Mouse (Mus musculus) heart, postnatal 10 days (tissue): ENCODE measurements around the gene Xpnpep1. TPM values are rescaled to one million over a fixed set of nuclear protein-coding genes. Genes with fewer than 3 reads are reported as not detected.

Experiments
- DNase-seq, 2 experiments: peaks; one replicate each; pipeline ENCODE4 v3.0.0; 2021
- intact Hi-C: fragments of 180-260 bp; cut with DNase I; formaldehyde crosslinking; loops from one replicate; pipeline ENCODE4 v1.15.1; 2025
- total RNA-seq, 2 experiments: library from RNA; stranded (reverse); gene quantifications; 2 replicates each; pipeline ENCODE4 v1.2.3; 2021

The Xpnpep1 gene
- total RNA-seq = 100 to 1,000 TPM; 124 to 125 TPM

DNA sequence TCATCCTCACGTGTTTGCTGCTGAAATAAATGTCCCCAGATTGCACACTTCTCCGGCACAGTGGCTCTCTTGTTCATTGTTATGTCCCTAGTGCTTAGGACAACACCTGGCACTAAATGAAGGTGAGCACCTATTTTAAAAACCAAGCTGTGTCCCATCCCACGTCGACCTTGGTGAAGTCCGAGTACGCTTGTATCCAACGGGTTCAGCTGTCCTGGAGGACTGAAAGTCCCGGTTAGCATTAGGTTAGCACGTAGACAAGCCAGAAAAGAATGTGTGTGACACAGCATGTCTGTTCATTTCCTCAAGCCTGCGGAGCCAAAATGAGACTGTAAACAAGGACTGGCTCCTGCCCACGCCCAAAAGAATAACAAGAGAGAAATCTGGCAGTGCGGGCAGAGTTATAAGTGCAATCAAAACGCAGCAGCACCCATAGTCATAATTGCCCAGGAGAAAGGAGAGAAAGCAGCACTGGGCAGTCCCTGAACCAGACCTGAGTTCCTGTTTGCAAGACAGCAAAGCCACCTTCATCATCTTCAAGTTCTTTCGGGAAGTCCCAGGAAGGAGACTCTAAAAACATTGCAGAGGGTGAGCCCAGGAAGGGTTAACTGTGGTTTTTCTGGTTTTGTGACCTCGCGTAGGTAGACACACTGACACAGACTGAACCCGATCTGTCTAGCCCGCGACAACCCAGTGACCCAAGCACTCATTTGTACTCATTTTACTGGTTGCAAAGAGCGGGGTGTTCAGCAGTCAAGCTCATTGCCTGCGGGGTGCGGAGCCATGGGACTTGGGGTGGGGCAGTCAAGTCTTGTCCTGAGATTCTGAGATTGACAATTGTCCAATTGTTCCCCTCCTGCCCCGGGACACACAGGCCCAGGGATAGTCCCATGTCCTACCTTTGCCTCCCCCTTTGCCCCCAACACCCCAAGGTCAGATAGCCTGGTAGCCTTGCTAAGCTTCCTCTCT, at the start of gene Xpnpep1:
Gene Xpnpep1, minus strand, starts transcription at position 51 of the 969 bp plus-strand sequence.
- intact Hi-C loops = no loop called here
- DNase-seq = no peak

DNA sequence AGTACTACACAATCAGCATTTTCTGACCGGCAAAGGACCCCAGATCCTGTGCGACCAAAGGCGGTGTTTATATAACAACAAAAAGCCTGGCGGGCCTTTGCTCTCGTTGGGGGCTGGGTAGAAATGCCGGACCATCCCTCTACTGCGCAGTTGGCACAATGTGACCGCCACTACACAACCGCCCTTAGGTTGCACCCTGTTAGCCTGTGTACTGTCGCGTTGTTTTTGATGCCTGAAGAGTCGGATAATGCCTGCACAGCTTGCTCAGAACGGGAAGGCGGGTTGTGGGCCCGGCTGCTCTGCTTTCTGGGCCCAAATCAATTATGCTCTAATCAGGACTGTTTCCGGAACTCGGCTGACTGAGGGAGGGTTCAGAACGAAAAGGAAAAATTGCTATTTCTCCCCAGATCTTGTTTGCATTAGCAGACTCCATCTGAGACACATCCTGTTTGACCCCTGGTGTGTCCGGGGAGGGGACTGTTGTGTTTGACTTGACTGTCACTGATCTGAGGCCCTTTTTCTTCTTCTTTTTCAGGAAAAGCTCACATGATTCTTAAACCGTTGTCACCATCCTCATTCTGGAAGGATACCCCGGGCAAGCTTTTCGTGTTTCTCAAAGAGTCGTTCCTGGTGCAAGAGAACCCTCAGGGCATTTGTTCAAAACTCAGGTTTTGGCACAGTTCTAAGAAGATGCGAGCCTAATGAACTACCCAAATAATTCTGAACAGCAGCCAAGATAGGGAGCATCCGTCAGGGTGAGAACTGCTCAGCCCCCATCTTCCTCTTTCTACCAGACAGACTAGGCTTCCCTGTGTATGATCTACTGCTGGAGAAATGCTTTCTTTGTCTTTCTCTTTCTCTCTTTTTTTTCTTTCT, 47.5 kb upstream of the Xpnpep1 start:
- peak; percentile 52 to 58 for DNase-seq
- intact Hi-C loops = no loop called here

DNA sequence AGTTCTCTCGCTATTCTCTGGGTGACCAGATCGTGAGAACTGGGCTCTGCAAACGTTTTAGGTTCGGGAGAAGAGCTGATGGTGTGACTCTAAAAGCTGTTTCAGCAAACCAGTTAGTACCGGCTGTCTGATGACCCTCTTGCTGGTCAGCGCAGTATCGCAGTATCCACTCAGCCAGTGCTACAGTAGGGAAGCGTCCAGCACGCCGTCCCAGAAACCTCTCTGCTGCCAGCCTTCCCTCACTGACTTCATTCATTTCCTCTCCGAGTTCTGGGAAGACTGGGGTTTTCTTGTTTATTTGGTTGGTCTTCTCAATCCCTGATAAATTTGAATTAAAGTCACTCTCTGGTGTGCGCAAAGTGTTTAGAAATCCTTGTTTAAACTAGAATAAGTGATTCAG, 46.8 kb upstream of the Xpnpep1 start:
- intact Hi-C loops = no loop called here
- peak in 1 of 2 experiments; percentile 63 for DNase-seq

DNA sequence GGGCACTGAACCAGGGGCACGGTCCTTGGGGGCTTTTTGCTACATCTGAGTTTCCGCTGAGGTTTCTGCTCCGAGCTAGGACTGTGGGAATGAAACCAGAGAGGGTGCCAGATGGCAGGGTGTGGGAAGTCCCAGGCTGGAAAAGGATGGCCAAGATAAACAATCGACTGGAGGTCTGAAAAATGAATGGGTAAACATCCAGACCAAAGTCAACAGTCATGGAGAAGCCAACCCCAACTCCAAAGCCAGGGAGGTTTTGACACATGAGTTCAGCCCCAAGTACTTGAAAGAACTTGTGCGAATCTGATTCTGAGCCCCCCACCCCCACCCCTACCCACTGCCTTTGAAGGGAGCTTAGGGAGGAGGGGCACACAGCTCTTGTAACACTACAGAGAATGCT, 44.7 kb upstream of the Xpnpep1 start:
- peak; percentile 62 to 67 for DNase-seq

DNA sequence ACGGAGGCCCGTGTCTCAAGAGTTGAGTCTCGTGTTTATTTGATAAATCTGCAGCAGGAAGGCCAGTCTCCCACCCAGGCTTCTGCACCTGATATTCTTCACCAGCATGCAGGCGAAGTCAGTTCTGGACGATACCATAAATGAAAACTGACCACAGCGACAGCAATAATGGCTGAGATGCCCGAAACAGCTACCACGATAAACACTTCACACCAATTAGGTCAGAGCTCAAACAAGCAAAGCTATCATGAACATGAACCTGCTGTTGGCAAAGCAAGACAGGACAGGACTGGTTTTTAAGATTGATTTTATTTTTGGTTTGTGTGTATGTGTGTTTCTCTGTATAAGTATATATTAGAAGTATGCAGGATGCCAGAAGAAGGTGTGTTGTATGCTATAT, 42.8 kb upstream of the Xpnpep1 start:
- intact Hi-C loops = no loop called here
- no peak for DNase-seq

More for the DNA sequence above, 44.7 kb upstream of the Xpnpep1 start:
- intact Hi-C loops = no loop called here

DNA sequence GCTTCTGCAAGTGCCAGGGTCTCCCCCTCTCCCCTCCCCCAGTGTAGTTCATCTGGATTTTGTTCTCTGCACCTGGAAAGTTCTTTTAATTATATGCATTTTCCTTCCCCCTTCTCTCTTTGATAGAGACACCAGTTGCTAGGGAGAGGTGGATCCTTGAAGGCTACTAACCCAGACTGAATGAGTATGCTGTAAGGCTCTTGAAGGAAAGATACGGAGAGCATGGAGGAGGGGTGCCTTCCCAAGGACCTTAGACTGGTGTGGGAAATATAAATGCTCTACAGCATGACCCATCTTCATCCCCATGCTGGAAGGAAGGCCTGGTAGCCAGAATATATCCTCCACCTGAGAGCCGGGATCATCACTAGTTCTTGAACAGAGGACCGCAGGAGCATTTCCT, 41.3 kb upstream of the Xpnpep1 start:
- intact Hi-C loops = no loop called here
- DNase-seq = no peak

DNA sequence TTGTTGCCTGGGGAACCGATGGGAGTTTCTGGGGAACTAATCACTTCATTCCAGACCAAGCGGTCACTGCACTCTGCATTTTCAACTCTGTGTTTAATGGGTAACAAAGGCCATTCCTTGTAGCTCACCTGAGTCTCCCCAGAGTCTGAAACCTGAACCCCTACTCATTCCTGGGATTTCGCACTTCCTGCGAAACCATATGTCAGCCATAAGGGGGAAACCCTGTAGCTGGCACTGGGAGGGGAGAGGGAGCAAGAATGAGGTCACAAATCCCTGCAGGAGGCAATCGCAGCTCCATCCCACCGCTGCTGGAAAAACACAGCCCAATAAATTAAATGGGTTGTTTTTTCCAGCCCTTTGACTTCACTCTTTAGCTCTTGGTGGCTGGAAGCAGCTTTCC, 40.9 kb upstream of the Xpnpep1 start:
- intact Hi-C loops = no loop called here

DNA sequence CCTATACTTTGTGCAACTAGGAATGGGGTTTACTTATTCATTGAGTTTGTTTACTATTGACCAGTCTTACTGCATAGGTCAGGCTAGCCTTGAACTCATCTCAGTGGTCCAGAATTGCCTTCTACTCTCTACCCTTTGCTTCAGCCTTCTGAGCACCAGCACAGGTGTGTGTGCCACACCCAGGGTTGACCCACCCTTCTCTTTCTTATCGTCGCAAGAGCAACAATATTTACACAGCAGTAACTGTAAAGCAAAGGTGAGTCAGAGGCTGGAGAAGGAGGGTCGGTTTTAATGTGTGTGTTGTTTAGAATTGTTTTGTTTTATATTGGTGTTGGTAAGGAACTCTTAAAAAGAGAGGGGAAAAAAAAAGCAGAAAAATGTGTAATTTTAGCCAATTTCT, 40.5 kb upstream of the Xpnpep1 start:
- DNase-seq = no peak
- intact Hi-C loops = no loop called here

More for the DNA sequence above, 40.9 kb upstream of the Xpnpep1 start:
- DNase-seq = no peak

DNA sequence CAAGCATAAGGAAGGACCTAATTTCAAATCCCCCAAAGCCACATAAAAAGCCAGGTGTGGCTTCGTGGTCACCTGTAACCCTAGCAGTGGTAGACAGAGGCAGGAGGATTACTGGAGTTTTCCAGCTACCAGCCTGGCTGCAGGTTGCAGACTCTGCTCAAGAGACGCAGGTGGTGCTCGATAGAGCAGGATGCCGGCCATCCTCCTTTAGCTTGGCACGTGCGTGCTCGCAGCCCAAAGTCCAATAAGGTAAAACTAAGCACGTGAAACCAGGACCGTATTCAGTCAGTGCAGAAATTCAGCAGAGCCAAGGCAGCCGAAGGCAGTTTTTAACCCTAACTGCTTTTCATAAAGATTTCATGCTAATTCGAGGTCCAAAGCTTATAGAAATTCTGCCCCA, 40.0 kb upstream of the Xpnpep1 start:
- intact Hi-C loops = no loop called here
- DNase-seq = no peak

DNA sequence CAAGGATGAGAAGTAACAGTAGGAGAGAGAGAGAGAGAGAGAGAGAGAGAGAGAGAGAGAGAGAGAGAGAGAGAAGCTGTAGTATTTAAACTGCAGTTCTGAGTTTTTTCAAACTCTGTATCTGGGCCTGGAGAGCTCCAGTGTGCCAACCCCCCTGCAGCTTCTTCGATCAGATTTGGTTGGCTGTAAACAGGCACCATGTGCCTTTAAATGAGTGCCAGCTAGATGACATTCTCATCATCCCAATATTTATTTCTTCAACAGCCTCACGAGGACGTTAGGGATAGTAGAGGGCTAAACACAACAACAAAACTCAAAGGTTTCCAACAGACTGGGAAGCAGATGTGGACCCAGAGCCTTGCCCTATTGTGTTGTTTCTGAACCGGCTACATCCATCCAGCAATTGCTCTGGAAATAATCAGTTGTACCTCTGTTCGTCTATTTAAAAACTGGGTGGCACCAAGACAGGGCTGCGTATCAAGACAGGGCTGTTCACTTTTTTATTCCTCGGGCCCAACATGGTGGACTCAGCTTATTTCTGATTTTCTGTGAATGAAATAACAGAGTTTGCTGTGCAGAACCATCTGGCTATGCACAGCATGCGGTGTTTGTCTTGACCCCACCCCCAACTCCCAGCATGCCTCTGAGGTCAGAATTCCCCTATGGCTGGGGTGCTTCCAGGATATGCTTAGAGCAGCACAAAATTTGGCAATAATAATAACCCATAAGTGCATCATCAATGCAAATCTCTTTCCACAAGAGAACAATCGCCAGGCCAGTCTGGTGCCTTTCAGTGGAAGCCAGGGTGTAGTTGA, 38.5 kb upstream of the Xpnpep1 start:
- intact Hi-C loops = no loop called here

DNA sequence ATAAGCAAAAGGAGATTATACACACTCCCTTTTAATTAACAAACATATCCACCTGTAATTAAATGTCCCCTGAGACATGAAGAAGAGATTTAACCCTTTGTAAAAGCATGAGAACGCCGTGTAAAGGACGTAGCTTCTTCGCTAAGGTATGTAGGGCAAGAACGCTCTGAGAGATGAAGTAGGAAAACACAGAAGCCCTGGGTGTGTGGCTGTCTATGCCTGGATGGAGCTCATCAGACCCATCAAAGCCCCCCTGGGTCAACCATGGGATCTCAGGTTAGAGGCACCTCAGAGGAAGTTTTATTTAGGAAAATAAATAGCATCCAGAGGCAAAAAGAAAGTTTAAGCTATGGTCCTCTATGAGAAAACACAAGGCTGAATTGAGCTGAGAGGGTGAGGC, 37.3 kb upstream of the Xpnpep1 start:
- intact Hi-C loops = no loop called here
- DNase-seq = no peak

More for the DNA sequence above, 38.5 kb upstream of the Xpnpep1 start:
- no peak for DNase-seq

DNA sequence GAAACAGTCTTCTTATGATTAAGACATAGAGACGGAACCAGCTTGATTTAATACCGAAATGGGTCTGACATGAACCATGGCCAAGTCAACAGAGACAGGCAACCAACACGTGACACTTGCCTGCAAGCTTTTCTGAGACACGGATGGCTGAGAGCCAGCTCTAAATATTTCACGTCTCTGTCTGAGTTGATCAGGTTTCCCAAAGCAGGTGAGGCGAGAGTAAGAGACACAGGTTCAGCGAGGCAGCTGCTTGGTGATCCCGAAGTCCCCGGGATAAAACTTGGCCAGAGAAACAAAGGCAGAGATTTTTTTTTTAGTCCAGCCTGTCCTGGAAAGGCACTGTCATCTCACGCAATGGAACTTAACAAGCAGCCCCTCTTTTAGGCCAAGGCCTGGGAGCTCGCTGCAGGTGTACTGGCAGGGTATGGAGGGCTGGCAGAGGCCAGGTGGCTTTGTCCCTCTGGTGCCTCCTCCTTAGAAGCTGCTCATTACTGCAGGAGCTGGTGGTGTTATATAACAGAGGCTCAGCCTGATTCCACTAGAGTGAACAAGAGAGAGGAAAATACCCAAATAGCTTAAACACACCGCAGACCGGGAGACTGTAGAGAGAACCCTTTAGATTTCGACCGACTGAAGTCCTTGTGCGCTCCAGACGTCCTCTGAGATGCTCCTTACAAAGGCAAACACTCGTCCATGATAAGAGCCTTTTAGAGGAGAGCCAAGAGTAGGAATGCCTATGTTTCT, 36.4 kb upstream of the Xpnpep1 start:
- peak; percentile 46 for DNase-seq
- intact Hi-C loops = no loop called here

DNA sequence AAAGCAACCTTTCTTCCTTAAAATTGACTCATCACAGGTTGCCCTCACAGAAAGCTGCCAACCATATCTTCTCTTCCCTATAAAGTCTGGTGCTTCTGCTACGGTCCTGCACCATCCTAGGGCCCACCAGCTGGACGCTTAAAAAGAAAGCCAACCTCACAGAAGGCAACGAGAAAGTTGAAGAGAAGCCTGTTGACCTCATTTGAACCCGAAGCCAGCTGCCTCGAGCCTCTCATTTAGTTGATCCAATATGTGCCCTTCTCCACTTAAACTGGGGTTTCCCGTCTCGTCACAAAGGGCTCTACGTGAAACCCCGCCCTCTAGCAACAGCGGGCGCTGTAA, 35.9 kb upstream of the Xpnpep1 start:
- DNase-seq = no peak

DNA sequence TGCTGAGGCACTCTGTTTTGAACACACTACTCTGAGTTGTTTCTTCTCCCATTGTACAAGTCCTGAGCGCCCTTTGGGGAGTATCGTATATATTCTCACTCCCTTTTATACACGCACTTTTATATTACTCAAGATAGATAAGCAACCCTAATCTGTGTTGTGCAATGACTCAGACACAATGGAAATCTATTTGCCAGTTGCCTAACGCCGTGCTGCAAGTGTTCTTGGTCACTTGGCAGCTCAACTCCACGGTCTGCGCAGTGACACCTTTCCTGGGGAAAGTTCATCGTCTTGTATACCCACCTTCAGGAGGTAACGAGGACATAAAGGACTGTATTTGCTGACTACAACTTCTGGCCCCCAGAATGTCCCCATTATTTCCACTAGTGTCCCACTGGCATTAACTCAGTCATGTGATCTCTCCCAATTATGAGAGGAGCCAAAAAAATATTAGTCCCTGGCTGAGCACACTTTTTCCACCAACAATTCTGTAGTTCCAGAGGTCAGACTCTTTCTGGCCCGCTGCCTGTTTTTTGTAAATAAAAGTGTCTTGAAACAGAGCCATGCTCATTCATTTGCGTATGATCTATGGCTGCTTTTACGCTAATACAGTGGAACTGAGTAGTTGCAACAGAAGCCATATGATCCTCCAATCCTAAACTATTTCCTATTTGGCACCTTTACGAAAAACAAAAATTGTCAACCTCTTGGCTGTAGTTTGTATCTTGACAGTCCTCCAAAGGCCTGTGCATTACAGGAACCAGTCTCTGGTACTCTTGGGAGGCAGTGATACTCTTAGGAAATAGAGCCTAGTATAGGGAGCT, 35.1 kb upstream of the Xpnpep1 start:
- intact Hi-C loops = no loop called here

More for the DNA sequence above, 35.9 kb upstream of the Xpnpep1 start:
- intact Hi-C loops = no loop called here

DNA sequence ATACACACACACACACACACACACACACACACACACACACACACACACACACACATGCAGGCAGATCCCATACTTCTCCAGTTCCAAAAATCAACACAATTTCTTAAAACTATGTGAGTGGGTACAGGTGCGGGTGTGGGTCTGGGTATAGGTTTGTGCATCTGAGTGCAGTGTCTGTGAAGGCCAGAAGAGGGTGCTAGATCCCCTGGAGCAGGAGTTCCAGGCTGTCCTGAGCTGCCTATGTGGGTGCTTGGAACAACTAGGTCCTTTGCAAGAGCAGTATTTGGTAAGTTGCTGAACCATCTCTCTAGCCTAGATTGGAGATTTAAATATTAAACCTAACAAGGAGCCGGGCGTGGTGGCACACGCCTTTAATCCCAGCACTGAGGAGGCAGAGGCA, 33.5 kb upstream of the Xpnpep1 start:
- intact Hi-C loops = no loop called here
- DNase-seq = no peak

More for the DNA sequence above, 35.1 kb upstream of the Xpnpep1 start:
- peak; percentile 55 to 56 for DNase-seq

DNA sequence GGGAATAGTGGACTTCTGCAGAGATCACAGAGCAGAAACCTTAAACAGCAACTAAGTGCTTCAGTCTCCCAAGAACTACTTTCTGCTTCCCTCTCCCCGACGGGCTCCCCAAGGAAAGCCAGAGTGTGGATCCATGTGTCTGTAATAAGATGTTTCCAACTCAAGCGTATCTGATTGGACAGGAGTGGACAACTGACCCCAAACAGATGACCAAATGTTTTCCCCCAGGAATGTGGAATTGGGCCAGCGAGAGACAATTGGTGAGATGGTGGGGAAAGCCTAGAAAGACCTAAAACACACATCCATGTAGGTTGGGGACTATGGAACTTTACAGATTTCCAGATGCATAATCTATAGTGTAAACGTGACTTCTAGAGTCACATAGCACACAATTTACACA, 32.4 kb upstream of the Xpnpep1 start:
- DNase-seq = no peak
- intact Hi-C loops = no loop called here

DNA sequence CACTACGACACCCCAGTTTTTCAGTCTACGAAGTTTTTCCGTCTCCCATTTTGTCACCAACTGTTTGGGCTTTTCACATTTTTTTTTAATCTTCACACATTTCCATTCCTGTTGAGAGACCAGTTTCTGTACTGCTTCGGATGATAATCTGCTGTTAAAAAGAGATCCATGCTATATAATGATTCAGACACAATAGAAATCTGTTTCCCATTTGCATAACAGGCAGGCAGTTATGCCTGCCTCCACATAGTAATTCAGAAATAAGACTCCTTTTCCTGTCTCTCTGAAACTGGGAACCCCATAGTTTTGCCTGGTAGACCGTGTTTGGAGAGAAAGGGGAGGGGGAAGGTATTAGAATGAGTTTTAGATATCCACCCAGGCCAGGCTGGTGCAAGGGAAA, 31.6 kb upstream of the Xpnpep1 start:
- intact Hi-C loops = no loop called here
- no peak for DNase-seq

DNA sequence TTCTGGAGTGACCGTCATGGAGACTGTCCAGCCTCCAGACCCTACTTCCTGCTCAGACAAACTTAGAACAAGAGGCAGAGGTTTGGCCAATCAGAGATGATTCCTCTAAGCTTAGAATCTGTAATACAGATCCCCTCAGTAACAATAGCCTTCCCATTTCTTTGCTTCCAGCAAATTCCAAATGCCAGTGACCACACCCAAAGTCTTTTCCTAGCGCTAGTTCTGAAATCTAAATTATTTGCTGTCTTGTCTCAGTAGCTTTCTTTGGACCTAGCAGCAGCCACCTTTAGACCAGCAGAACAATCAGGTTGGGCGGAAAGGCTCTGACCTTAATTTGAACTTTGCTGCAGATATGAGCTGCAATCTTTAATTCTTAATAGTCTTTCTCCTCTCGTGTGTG, 30.9 kb upstream of the Xpnpep1 start:
- intact Hi-C loops = no loop called here
- peak; percentile 43 to 53 for DNase-seq

DNA sequence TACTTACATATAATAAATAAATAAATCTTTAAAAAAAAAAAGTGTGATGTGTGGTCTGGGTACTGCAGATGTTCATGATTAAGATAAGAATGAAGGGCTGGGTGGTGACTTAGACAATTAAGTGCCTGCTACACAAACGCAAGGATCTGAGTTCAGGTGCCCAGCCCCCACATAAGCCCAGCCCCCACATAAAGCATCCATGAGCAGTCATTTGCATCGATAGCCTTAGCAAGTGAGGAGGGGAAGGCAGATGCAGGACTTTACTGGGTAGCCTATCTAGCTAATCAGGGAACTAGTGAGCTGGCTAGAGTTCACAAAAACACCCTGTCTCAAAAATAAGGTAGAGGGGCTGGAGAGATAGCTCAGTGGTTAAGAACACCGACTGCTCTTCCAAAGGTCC, 29.4 kb upstream of the Xpnpep1 start:
- DNase-seq = no peak
- intact Hi-C loops = no loop called here
